Mouse (Mus musculus): ENCODE measurements at regions not wholly inside any gene's neighbourhood (a gene's known extent, or its start where the extent isn't known, plus 50 kb on each side); places are given as distances from the start of the nearest gene placed in this dataset.

DNA sequence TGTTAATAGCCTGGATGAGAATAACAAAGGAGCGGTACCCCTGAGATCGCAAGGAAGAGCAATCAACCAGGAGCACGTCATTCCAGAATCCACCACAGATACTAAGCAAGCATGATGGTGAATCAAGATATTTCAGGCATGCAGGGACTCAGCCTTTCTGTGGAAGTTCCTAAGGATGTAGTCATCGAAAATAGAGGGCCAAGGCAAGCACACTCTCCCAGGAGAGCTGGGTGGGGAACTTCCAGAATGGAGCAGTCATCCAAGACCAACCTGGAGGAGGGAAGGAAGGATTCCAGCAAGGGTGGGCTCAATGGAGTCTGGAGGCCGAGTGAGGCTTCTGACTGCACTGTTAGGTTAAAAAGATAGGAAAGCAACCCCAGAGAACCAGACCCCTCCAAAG is 75.0 kb upstream of the S1pr3 start:
- TF ChIP-seq EP300 (IDR thresholded peaks at IDR 0.05; ENCODE audit: low read depth) (no peak), CTCF (IDR thresholded peaks at IDR 0.05; ENCODE audit: low read depth) (no peak)
